Mouse (Mus musculus) spleen, adult 2 months (tissue): ENCODE measurements at regions not wholly inside any gene's neighbourhood (a gene's known extent, or its start where the extent isn't known, plus 50 kb on each side); places are given as distances from the start of the nearest gene placed in this dataset.

ENCODE experiments used
- DNase-seq, 2 experiments: peaks; one replicate each; pipeline versions ENCODE4 v3.0.0 to v3.0.0-alpha.2; 2012 to 2021; ENCODE audit warnings: low spot score in 2 of 2, low read depth in 1 of 2
- H3K27ac ChIP-seq: fragments of 200-500 bp; 2 replicates; pipeline ENCODE4 v1.5.1; 2012; ENCODE audit warnings: low read length, inconsistent platforms; ENCODE audit not compliant: insufficient read depth
- H3K27me3 ChIP-seq: fragments of 200-500 bp; 2 replicates; pipeline ENCODE4 v1.6.1; 2012; ENCODE audit warnings: mild to moderate bottlenecking, moderate library complexity, low read length, inconsistent platforms; ENCODE audit not compliant: control insufficient read depth, insufficient read depth
- H3K36me3 ChIP-seq: fragments of 200-500 bp; 2 replicates; pipeline ENCODE4 v1.6.1; 2012; ENCODE audit warnings: mild to moderate bottlenecking, low read length, inconsistent platforms; ENCODE audit not compliant: control insufficient read depth, insufficient read depth
- H3K4me1 ChIP-seq: fragments of 200-500 bp; 2 replicates; pipeline ENCODE4 v1.6.1; 2011; ENCODE audit warnings: inconsistent platforms; ENCODE audit not compliant: control insufficient read depth, insufficient read depth, insufficient read length
- H3K4me3 ChIP-seq: fragments of 200-500 bp; 2 replicates; pipeline ENCODE4 v1.5.1; 2011; ENCODE audit warnings: mild to moderate bottlenecking, inconsistent platforms; ENCODE audit not compliant: insufficient read depth, insufficient read length; ENCODE audit errors: extremely low read depth
- CTCF ChIP-seq: fragments of 200-500 bp; IDR thresholded peaks from 2 replicates; pipeline ENCODE4 v1.5.1; 2011; ENCODE audit warnings: mild to moderate bottlenecking, inconsistent platforms; ENCODE audit not compliant: insufficient read depth, insufficient read length, insufficient replicate concordance; ENCODE audit errors: extremely low read depth
- POLR2A ChIP-seq: fragments of 200-500 bp; IDR thresholded peaks from 2 replicates; pipeline ENCODE4 v1.6.1; 2011; ENCODE audit warnings: low read depth, low read length, inconsistent platforms
- WGBS: fragments of 180-500 bp; shearing (Covaris S2); methylation state at CpG from one replicate; pipeline ENCODE4 v1.1.7; 2018; 5-methylcytosine and 5-hydroxymethylcytosine counted together

- WGBS: 69% methylated on average over 5 of the region's 5 CpGs
- H3K36me3 ChIP-seq: no peaks in the 10 kb centered on the region
- no peaks in the 10 kb centered on the region for H3K27me3 ChIP-seq
- H3K27ac ChIP-seq: no peak overlapping the region
- TF ChIP-seq POLR2A: no peak
- no peak for TF ChIP-seq CTCF
- no peak for DNase-seq
- H3K4me1 ChIP-seq: no peaks in the 10 kb centered on the region
- no peak overlapping the region for H3K4me3 ChIP-seq
These were observed 246.6 kb downstream of the Ptpru start for GRCm38 (mm10) chr4:131591456-131591855.

GRCm38 (mm10) chr4:131597996-131598395 lies 240.1 kb downstream of the Ptpru start:
- no peaks in the 10 kb centered on the region for H3K27me3 ChIP-seq
- WGBS: 93% methylated on average over 10 of the region's 10 CpGs

GRCm38 (mm10) chr4:131614434-131614833 lies 223.7 kb downstream of the Ptpru start:
- WGBS: 71% methylated on average over 8 of the region's 8 CpGs
- H3K4me1 ChIP-seq: no peaks in the 10 kb centered on the region
- no peaks in the 10 kb centered on the region for H3K27me3 ChIP-seq
- H3K36me3 ChIP-seq: no peaks in the 10 kb centered on the region
- H3K4me3 ChIP-seq: no peak overlapping the region
- H3K27ac ChIP-seq: no peak overlapping the region
- DNase-seq: no peak
- TF ChIP-seq POLR2A (no peak), CTCF (no peak)

More at GRCm38 (mm10) chr4:131597996-131598395, 240.1 kb downstream of the Ptpru start:
- TF ChIP-seq CTCF (no peak), POLR2A (no peak)
- Histone ChIP-seq H3K4me3 (no peak overlapping the region), H3K36me3 (no peaks in the 10 kb centered on the region), H3K4me1 (no peaks in the 10 kb centered on the region), H3K27ac (no peak overlapping the region)
- no peak for DNase-seq

DNA sequence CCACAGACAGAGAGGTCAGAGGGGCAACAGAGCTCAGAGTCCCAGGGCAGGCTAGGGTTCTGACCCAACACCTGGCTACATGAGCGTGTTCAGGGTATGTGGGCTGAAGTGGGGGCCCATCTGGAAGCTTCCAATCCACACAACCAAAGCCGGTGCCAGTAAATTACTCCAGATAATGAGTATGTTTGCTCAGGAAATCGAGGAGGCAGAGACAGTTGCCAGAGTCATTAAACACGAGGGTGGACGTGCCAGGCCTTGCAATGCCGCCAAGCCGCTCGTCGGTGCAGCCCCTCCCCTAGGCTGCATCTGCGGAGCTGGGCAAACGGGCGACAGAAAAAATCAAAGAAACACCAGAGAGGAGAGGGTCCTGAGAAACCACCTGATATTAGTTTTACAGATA lies 222.5 kb downstream of the Ptpru start:
- Histone ChIP-seq H3K4me3 (no peak overlapping the region), H3K27ac (no peak overlapping the region), H3K4me1 (no peaks in the 10 kb centered on the region), H3K36me3 (no peaks in the 10 kb centered on the region), H3K27me3 (no peaks in the 10 kb centered on the region)
- TF ChIP-seq POLR2A: no peak
- no peak for TF ChIP-seq CTCF
- no peak for DNase-seq
- 79% methylated on average over 12 of the region's 12 CpGs for WGBS

DNA sequence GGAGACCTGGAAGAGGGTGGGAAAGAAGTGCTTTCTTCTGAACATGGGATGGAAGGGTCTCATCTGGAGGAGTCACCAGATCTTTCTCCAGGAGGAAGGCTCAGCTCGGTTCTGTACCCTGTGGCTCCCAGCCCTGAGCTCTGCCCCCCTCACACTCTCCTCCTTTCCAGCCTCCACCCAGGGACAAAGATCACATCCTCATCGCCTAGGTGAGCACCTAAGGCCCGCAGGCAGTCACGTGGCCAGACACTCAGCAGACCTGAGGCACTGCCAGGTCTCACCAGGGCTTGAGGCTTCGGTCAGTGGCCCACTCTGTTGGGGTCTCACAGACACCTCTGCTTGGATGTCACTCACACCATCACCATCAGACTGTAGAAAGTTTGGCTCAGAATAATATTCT lies 200.0 kb downstream of the Ptpru start:
- WGBS: 73% methylated on average over 5 of the region's 5 CpGs
- H3K36me3 ChIP-seq: no peaks in the 10 kb centered on the region
- DNase-seq: no peak
- TF ChIP-seq POLR2A (no peak), CTCF (no peak)
- H3K27me3 ChIP-seq: no peaks in the 10 kb centered on the region
- H3K4me1 ChIP-seq: no peaks in the 10 kb centered on the region
- no peak overlapping the region for H3K27ac ChIP-seq
- H3K4me3 ChIP-seq: no peak overlapping the region

DNA sequence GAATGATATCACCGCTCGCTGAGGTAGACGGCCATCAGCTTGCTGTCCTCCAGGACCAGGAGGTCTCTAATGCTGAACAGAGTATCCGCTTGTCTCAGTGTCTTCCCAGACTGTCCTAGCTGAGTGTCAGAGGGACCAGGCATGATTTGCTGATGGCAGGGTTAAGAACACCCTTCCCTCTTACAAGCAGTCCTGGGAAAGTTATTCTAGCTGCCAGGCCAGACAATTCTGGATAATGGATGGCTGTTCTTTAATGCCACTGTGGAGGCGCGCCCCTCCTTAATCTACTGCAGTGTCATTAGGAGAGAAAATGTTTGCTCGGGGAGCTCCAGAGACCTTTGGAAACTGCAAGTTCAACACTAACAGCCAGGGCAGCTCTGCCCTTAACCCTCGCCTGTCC lies 182.1 kb downstream of the Ptpru start:
- Histone ChIP-seq H3K27me3 (no peaks in the 10 kb centered on the region), H3K4me3 (no peak overlapping the region), H3K36me3 (no peaks in the 10 kb centered on the region), H3K4me1 (no peaks in the 10 kb centered on the region), H3K27ac (no peak overlapping the region)
- TF ChIP-seq POLR2A: no peak
- no peak for DNase-seq
- 69% methylated on average over 8 of the region's 8 CpGs for WGBS

GRCm38 (mm10) chr4:131657922-131658321 lies 180.2 kb downstream of the Ptpru start:
- Histone ChIP-seq H3K36me3 (no peaks in the 10 kb centered on the region), H3K27me3 (no peaks in the 10 kb centered on the region), H3K27ac (no peak overlapping the region), H3K4me1 (no peaks in the 10 kb centered on the region), H3K4me3 (no peak overlapping the region)
- DNase-seq: no peak
- 41% methylated on average over 10 of the region's 10 CpGs for WGBS
- TF ChIP-seq POLR2A (no peak), CTCF (no peak)
